Mouse (Mus musculus) ES-E14 (cell line): Measurements from ENCODE around the gene Gm8068.
"Not testable (repeated sequence)": the region's sequence is repeated elsewhere in the genome, so short reads cannot be mapped to it uniquely, and the experiment has no call there.

Experiments
- ZC3H11A ChIP-seq: IDR thresholded peaks from 2 replicates; pipeline ENCODE4 v1.6.1; 2012; ENCODE audit warnings: low read depth, mild to moderate bottlenecking, inconsistent platforms, low read length, borderline replicate concordance
- ZNF384 ChIP-seq: IDR thresholded peaks from 2 replicates; pipeline ENCODE4 v1.6.1; 2012; ENCODE audit warnings: low read depth, low read length, inconsistent platforms

DNA sequence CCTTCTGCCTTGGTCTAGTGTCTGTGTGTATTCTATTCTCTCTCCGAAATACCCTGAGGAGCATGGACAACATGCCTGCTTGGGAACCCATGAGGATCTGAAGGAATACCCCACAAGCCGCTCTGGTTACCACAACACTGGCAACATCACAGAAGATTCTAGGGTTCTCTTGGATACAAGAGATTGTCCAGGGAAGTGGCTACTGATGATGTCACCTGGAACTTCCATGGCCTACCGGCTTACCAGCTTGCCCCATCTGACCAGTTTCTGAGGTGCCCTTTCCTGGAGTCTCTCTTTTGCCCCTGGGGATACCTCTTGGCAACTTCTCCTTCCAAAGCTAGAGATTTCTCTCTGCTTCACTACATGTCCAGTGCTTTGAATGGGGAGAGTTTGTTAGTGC is at the start of gene Gm8068:
- TF ChIP-seq ZC3H11A, ZNF384: not testable (repeated sequence)
